Mouse (Mus musculus) liver, postnatal 0 days (tissue): ENCODE results near the gene Hist1h4b. TPM values are rescaled to one million over a fixed set of nuclear protein-coding genes. Genes with fewer than 3 reads are reported as not detected.
"Not testable (repeated sequence)": the region's sequence is repeated elsewhere in the genome, so short reads cannot be mapped to it uniquely, and the experiment has no call there.

Experiments used
- ATAC-seq: fragments of 200-750 bp; cut with Nextera tagmentation; 2 replicates; pipeline ENCODE4 v1.8.0; 2017; ENCODE audit warnings: mild to moderate bottlenecking, moderate library complexity
- DNase-seq: peaks from one replicate; pipeline ENCODE4 v3.0.0-alpha.2; 2016
- H3K27ac ChIP-seq: fragments of 300-500 bp; sonication (generic); 2 replicates; pipeline ENCODE4 v1.5.1; 2014; ENCODE audit warnings: antibody characterized with exemption, moderate library complexity, mild to moderate bottlenecking, low read depth
- H3K27me3 ChIP-seq: fragments of 300-500 bp; sonication (generic); 2 replicates; pipeline ENCODE4 v1.6.1; 2014; ENCODE audit warnings: low read length, control low read depth, mixed read lengths; ENCODE audit not compliant: insufficient read depth
- H3K36me3 ChIP-seq: fragments of 300-500 bp; sonication (generic); replicated peaks from 2 replicates; pipeline ENCODE4 v1.6.1; 2014; ENCODE audit warnings: mild to moderate bottlenecking, control low read depth, low read length, moderate library complexity, mixed read lengths; ENCODE audit not compliant: insufficient read depth
- H3K4me1 ChIP-seq: fragments of 300-500 bp; sonication (generic); 2 replicates; pipeline ENCODE4 v1.6.1; 2014; ENCODE audit warnings: antibody characterized with exemption, mild to moderate bottlenecking, control low read depth; ENCODE audit not compliant: insufficient read depth
- H3K4me2 ChIP-seq: fragments of 300-500 bp; sonication (generic); 2 replicates; pipeline ENCODE4 v1.6.1; 2014; ENCODE audit warnings: low read depth, mild to moderate bottlenecking, low read length, moderate library complexity, mixed read lengths
- H3K4me3 ChIP-seq: fragments of 300-500 bp; sonication (generic); 2 replicates; pipeline ENCODE4 v1.5.1; 2014; ENCODE audit warnings: low read depth, low read length
- H3K9ac ChIP-seq: fragments of 300-500 bp; sonication (generic); replicated peaks from 2 replicates; pipeline ENCODE4 v1.6.1; 2014; ENCODE audit warnings: mild to moderate bottlenecking, moderate library complexity
- H3K9me3 ChIP-seq: fragments of 300-500 bp; sonication (generic); 2 replicates; pipeline ENCODE4 v1.6.1; 2016; ENCODE audit warnings: mild to moderate bottlenecking, control low read depth, low read length, mixed read lengths
- CTCF ChIP-seq: sonication (generic); IDR thresholded peaks from 2 replicates; pipeline ENCODE4 v1.5.1; 2016; ENCODE audit warnings: antibody characterized with exemption, low read depth
- EP300 ChIP-seq: IDR thresholded peaks from 2 replicates; pipeline ENCODE4 v1.6.1; 2016; ENCODE audit warnings: antibody characterized with exemption, low read depth, mild to moderate bottlenecking
- WGBS: fragments of 180-500 bp; shearing (Covaris S2); extraction: QIAGEN DNeasy Blood & Tissue Kit; methylation state at CpG from one replicate; pipeline ENCODE4 v1.1.7; 2014; ENCODE audit not compliant: insufficient replicate concordance; 5-methylcytosine and 5-hydroxymethylcytosine counted together
- polyA plus RNA-seq: library from polyadenylated mRNA; unstranded; fragments of >200 nt; fragmentation: Nextera tagmentation; extraction: Ambion mirVana; gene quantifications from 2 replicates; pipeline ENCODE4 v1.2.1, GENCODE M21; 2015

The Hist1h4b gene
- polyA plus RNA-seq, 1 experiment from 2014 or later, result 3.2 TPM

- Histone ChIP-seq H3K4me2 (peak overlapping the region; percentile 65), H3K4me1 (peaks cover 10% of the 10 kb centered on the region), H3K4me3 (no peak overlapping the region; the same call in 1 of the 2 replicates), H3K36me3 (no peaks in the 10 kb centered on the region), H3K27ac (peak overlapping the region; percentile 99), H3K27me3 (no peaks in the 10 kb centered on the region), H3K9ac (peak overlapping the region; percentile 53; the same call in 1 of the 2 replicates), H3K9me3 (no peaks in the 10 kb centered on the region)
- WGBS, result 10% methylated on average over 4 of the region's 4 CpGs
- TF ChIP-seq EP300 (no peak), CTCF (no peak)
- ATAC-seq (no peak), DNase-seq (peak; percentile 55)
Measured at GRCm38 (mm10) chr13:23747892-23748288, 8.9 kb upstream of the Hist1h4b start.

- Histone ChIP-seq H3K9me3 (no peaks in the 10 kb centered on the region), H3K4me1 (peaks cover 10% of the 10 kb centered on the region), H3K27me3 (no peaks in the 10 kb centered on the region), H3K27ac (peak overlapping the region; percentile 99; the same call in 1 of the 2 replicates), H3K9ac (no peak overlapping the region), H3K4me2 (no peak overlapping the region), H3K36me3 (no peaks in the 10 kb centered on the region), H3K4me3 (no peak overlapping the region)
- TF ChIP-seq CTCF, result no peak
- TF ChIP-seq EP300, result no peak
- 88% methylated on average over 5 of the region's 5 CpGs for WGBS
- DNase-seq (no peak), ATAC-seq (no peak)
Measured at GRCm38 (mm10) chr13:23749563-23750121, 7.2 kb upstream of the Hist1h4b start.

- not testable (repeated sequence) for H3K36me3 ChIP-seq, H3K9me3 ChIP-seq, H3K27me3 ChIP-seq
- TF ChIP-seq CTCF (peak; percentile 25), EP300 (peak; percentile 76)
- Histone ChIP-seq H3K4me2 (peak within 1 kb of the TSS; percentile 54), H3K4me3 (peak within 1 kb of the TSS; percentile 19), H3K4me1 (peaks cover 12% of the 10 kb centered on the region), H3K27ac (peak within 1 kb of the TSS; percentile 99), H3K9ac (peak within 1 kb of the TSS; percentile 68)
- WGBS, result 1% methylated on average over 30 of the region's 47 CpGs
- DNase-seq (peak; percentile 82), ATAC-seq (peak; percentile 43)
Measured at GRCm38 (mm10) chr13:23750839-23751477, 5.9 kb upstream of the Hist1h4b start, which contains the start of gene Hist1h2ab. Gene Hist1h2ab, plus strand, starts transcription at chr13:23751126.

DNA sequence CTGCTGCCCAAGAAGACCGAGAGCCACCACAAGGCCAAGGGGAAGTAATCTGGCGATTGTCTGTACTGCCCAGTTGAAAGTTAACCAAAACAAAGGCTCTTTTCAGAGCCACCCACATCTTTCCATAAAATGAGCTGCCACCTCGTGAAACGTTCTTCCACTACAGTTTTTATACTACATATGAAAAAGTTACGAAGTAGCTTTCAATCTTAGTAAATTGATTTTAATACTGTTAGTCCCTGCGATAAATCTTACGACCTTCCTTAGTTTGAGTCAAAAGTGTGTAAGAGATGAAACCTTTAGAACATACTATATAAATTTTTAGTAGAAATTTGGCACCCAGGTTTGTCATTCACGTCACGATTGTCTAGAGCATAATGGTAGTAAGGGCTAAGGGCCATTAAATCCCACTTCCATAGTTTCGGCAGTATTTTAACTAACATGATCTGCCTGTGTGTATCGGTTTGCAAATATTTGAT, 5.3 kb upstream of the Hist1h4b start:
- TF ChIP-seq CTCF, result no peak; the same call in 1 of the 2 replicates
- no peak for TF ChIP-seq EP300

GRCm38 (mm10) chr13:23752067-23752741, 4.6 kb upstream of the Hist1h4b start, which contains the start of gene Hist1h3b:
Gene Hist1h3b, plus strand, starts transcription at chr13:23752267.
- H3K4me2 ChIP-seq, result peak within 1 kb of the TSS; percentile 61
- H3K4me3 ChIP-seq, result peak within 1 kb of the TSS; percentile 43
- TF ChIP-seq EP300, result peak; percentile 50; the same call in 1 of the 2 replicates
- H3K27me3 ChIP-seq, H3K9me3 ChIP-seq, H3K36me3 ChIP-seq: not testable (repeated sequence)
- peak within 1 kb of the TSS; percentile 75 for H3K9ac ChIP-seq
- DNase-seq (peak; percentile 90), ATAC-seq (peak; percentile 72)
- H3K4me1 ChIP-seq, result peaks cover 12% of the 10 kb centered on the region
- WGBS, result under 1% methylated on average over 17 of the region's 47 CpGs
- H3K27ac ChIP-seq, result peak within 1 kb of the TSS; percentile 97

More for the DNA sequence above, 5.3 kb upstream of the Hist1h4b start:
- peaks cover 12% of the 10 kb centered on the region for H3K4me1 ChIP-seq
- peak overlapping the region; percentile 19 for H3K4me3 ChIP-seq
- DNase-seq (no peak), ATAC-seq (peak; percentile 20)
- under 1% methylated on average over 11 of the region's 11 CpGs for WGBS
- H3K9ac ChIP-seq, result peak overlapping the region; percentile 68
- H3K27ac ChIP-seq, result peak overlapping the region; percentile 97
- no peaks in the 10 kb centered on the region for H3K9me3 ChIP-seq
- peak overlapping the region; percentile 54 for H3K4me2 ChIP-seq
- H3K27me3 ChIP-seq, result no peaks in the 10 kb centered on the region
- no peaks in the 10 kb centered on the region for H3K36me3 ChIP-seq

DNA sequence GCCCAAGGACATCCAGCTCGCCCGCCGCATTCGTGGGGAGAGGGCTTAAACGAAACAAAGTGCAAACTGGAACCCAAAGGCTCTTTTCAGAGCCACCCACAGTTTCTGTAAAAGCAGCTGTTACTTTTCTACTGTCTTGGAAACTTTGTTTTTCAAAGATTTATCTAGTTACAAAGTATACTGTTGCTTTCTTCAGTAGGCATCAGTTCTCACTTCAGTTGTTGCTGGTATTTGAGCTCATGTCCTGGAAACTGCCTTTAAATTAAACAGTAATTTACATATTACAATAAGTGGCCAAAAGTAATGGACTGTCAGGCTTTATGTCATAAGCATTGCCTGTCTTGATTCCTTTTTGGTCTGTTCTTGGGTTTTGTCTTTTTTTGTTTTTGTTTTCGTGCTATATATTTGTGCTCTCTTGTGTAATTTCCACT, 4.1 kb upstream of the Hist1h4b start:
- Histone ChIP-seq H3K4me1 (peaks cover 11% of the 10 kb centered on the region), H3K4me3 (peak overlapping the region; percentile 43), H3K27ac (peak overlapping the region; percentile 90), H3K9me3 (no peaks in the 10 kb centered on the region), H3K36me3 (no peaks in the 10 kb centered on the region), H3K9ac (peak overlapping the region; percentile 75), H3K4me2 (peak overlapping the region; percentile 61), H3K27me3 (no peaks in the 10 kb centered on the region)
- ATAC-seq, result no peak
- TF ChIP-seq CTCF (no peak), EP300 (no peak; the same call in 1 of the 2 replicates)
- 4% methylated on average over 6 of the region's 6 CpGs for WGBS
- no peak for DNase-seq
